Mouse (Mus musculus): ENCODE results near the gene Cebpz. TPM values are rescaled to one million over a fixed set of nuclear protein-coding genes. Genes with fewer than 3 reads are reported as not detected.
A peak's percentile ranks its signal among the peaks of the same experiment; 100 is the strongest.

Cebpz gene
- polyA plus RNA-seq, 1 experiment from 2014 or later: 42.4 TPM

GRCm38 (mm10) chr17:78888554-78888953, 48.3 kb downstream of the Cebpz start:
- no peak for DNase-seq (ENCODE audit: low spot score)
- H3K36me3 ChIP-seq: no peaks in the 10 kb centered on the region
- 85% methylated on average over 4 of the region's 4 CpGs for WGBS
- H3K27me3 ChIP-seq (ENCODE audit: insufficient read depth, poor library complexity, severe bottlenecking): no peaks in the 10 kb centered on the region
- H3K4me3 ChIP-seq: no peak overlapping the region
- no peak overlapping the region for H3K27ac ChIP-seq
- no peaks in the 10 kb centered on the region for H3K9me3 ChIP-seq
- H3K4me1 ChIP-seq: no peaks in the 10 kb centered on the region

GRCm38 (mm10) chr17:78885286-78886065, 51.4 kb downstream of the Cebpz start:
- H3K4me1 ChIP-seq: peaks cover 17% of the 10 kb centered on the region
- no peaks in the 10 kb centered on the region for H3K27me3 ChIP-seq (ENCODE audit: insufficient read depth, poor library complexity, severe bottlenecking)
- H3K27ac ChIP-seq: no peak overlapping the region
- no peak overlapping the region for H3K4me3 ChIP-seq
- no peaks in the 10 kb centered on the region for H3K9me3 ChIP-seq
- 73% methylated on average over 5 of the region's 5 CpGs for WGBS
- no peak for DNase-seq (ENCODE audit: low spot score)
- H3K36me3 ChIP-seq: no peaks in the 10 kb centered on the region

GRCm38 (mm10) chr17:78883291-78883690, 53.6 kb downstream of the Cebpz start:
- DNase-seq (ENCODE audit: low spot score): no peak
- H3K9me3 ChIP-seq: no peaks in the 10 kb centered on the region
- H3K27ac ChIP-seq: no peak overlapping the region
- peaks cover 5% of the 10 kb centered on the region; the same call in 1 of the 2 replicates for H3K36me3 ChIP-seq
- peaks cover 17% of the 10 kb centered on the region for H3K4me1 ChIP-seq
- H3K27me3 ChIP-seq (ENCODE audit: insufficient read depth, poor library complexity, severe bottlenecking): no peaks in the 10 kb centered on the region
- no peak overlapping the region for H3K4me3 ChIP-seq
- 77% methylated on average over 4 of the region's 4 CpGs for WGBS

- Histone ChIP-seq H3K4me3 (peak within 1 kb of the TSS; percentile 76), H3K27me3 (ENCODE audit: insufficient read depth, poor library complexity, severe bottlenecking) (no peaks in the 10 kb centered on the region), H3K36me3 (peaks cover 12% of the 10 kb centered on the region), H3K4me1 (peaks cover 17% of the 10 kb centered on the region), H3K9me3 (no peaks in the 10 kb centered on the region), H3K27ac (peak within 1 kb of the TSS; percentile 90)
- 2% methylated on average over 28 of the region's 28 CpGs for WGBS
- peak; percentile 96 for DNase-seq (ENCODE audit: low spot score)
Measured at GRCm38 (mm10) chr17:78882401-78883112, 54.3 kb downstream of the Cebpz start, which contains the start of gene Eif2ak2. Gene Eif2ak2, minus strand, starts transcription at chr17:78882573.

- 14% methylated on average over 4 of the region's 7 CpGs for WGBS
- peak overlapping the region; percentile 76 for H3K4me3 ChIP-seq
- H3K27ac ChIP-seq: peak overlapping the region; percentile 90
- H3K27me3 ChIP-seq (ENCODE audit: insufficient read depth, poor library complexity, severe bottlenecking): no peaks in the 10 kb centered on the region
- no peaks in the 10 kb centered on the region for H3K9me3 ChIP-seq
- H3K4me1 ChIP-seq: peaks cover 17% of the 10 kb centered on the region
- no peak for DNase-seq (ENCODE audit: low spot score)
- peaks cover 19% of the 10 kb centered on the region for H3K36me3 ChIP-seq
Measured at GRCm38 (mm10) chr17:78881878-78882304, 55.0 kb downstream of the Cebpz start.

- DNase-seq (ENCODE audit: low spot score): no peak
- no peaks in the 10 kb centered on the region for H3K27me3 ChIP-seq (ENCODE audit: insufficient read depth, poor library complexity, severe bottlenecking)
- no peak overlapping the region for H3K27ac ChIP-seq
- WGBS: 90% methylated on average over 6 of the region's 6 CpGs
- H3K36me3 ChIP-seq: peaks cover 57% of the 10 kb centered on the region
- H3K9me3 ChIP-seq: no peaks in the 10 kb centered on the region
- H3K4me1 ChIP-seq: no peaks in the 10 kb centered on the region
- no peak overlapping the region for H3K4me3 ChIP-seq
Measured at GRCm38 (mm10) chr17:78873886-78874285, 63.0 kb downstream of the Cebpz start.

Other genes with a start within 250 kb of the Cebpz start
- gene Strn, start 199.9 kb downstream of the Cebpz start, polyA plus RNA-seq (2016; fragmentation: Nextera tagmentation; extraction: Ambion mirVana): 8.5 and 12.6 TPM in 2 replicates
- gene Heatr5b, start 101.7 kb downstream of the Cebpz start, polyA plus RNA-seq (2016; fragmentation: Nextera tagmentation; extraction: Ambion mirVana): 16.2 and 20.1 TPM in 2 replicates
- gene Gpatch11, start 101.5 kb downstream of the Cebpz start, polyA plus RNA-seq (2016; fragmentation: Nextera tagmentation; extraction: Ambion mirVana): 32.8 and 33.3 TPM in 2 replicates
- 7.3 and 9.7 TPM in 2 replicates for gene Eif2ak2, start 54.5 kb downstream of the Cebpz start, polyA plus RNA-seq (2016; fragmentation: Nextera tagmentation; extraction: Ambion mirVana)
- 0.06 and 0.10 TPM in 2 replicates for gene Sult6b1, start 30.1 kb downstream of the Cebpz start, polyA plus RNA-seq (2016; fragmentation: Nextera tagmentation; extraction: Ambion mirVana)
- 76.7 and 84.9 TPM in 2 replicates for gene Cebpzos, start 20.6 kb downstream of the Cebpz start, polyA plus RNA-seq (2016; fragmentation: Nextera tagmentation; extraction: Ambion mirVana)
- gene Ndufaf7, start 70 bp upstream of the Cebpz start, polyA plus RNA-seq (2016; fragmentation: Nextera tagmentation; extraction: Ambion mirVana): 62.8 and 71.3 TPM in 2 replicates
- 32.3 and 32.8 TPM in 2 replicates for gene Prkd3, start 83.8 kb upstream of the Cebpz start, polyA plus RNA-seq (2016; fragmentation: Nextera tagmentation; extraction: Ambion mirVana)
- gene Qpct, start 114.8 kb upstream of the Cebpz start, polyA plus RNA-seq (2016; fragmentation: Nextera tagmentation; extraction: Ambion mirVana): 13.3 and 25.5 TPM in 2 replicates

All from heart, embryonic 10.5 days (tissue).